Mouse (Mus musculus) heart, postnatal 36 days (tissue): Measurements from ENCODE around the gene Trnp1. TPM values are rescaled to one million over a fixed set of nuclear protein-coding genes. Genes with fewer than 3 reads are reported as not detected.

Source experiments
- DNase-seq, 2 experiments: peaks; one replicate each; pipeline ENCODE4 v3.0.0; 2021 to 2022
- intact Hi-C: fragments of 180-260 bp; cut with DNase I; formaldehyde crosslinking; loops from one replicate; pipeline ENCODE4 v1.15.1; 2025
- total RNA-seq, 2 experiments: library from RNA; stranded (reverse); gene quantifications; 2 replicates each; pipeline ENCODE4 v1.2.3; 2021

Trnp1 gene
- total RNA-seq, 2 experiments from 2014 or later = 1.7 to 2.0 TPM

DNA sequence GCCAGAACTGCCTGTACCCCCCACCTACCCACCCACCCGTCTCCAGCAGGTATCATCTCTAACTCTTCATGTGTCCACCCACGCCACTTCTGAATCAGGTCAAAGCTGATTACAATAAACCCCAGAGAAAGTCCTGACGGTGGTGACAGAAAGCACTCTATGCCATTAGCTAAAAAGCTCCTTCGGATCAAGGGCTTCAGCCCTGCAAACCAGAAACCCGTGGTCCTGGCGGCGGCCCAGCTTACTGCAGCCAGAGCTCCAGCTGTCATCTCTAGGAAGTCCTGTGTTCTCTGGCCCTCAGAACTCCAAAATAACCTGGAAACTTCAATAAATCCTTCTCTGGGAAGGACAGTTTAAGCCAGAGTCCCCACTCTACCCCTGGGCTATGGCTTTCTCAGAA lies 2.6 kb downstream of the Trnp1 start:
- no peak for DNase-seq
- intact Hi-C loops = no loop called here

DNA sequence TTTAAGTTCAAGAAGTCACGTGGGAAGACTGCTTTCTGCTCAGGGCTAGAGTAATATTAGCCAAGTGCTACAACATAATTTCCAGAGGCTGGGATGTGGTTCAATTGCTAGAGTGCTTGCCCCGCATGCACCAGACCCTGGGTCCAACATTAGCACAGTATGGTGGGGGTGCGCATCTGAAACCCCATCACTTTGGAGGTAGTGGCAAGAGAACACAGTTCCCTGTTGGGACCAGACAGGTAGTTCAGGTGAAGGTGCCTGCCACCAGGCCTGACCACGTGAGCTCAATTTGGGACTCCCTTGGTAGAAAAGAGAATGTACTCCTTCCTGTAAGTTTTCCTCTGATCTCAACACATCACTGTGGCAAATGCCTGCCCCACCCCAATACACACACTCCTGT lies 3.5 kb downstream of the Trnp1 start:
- no peak for DNase-seq
- intact Hi-C loops = loop anchor here (1.0 kb wide), 1 partner anchor 16 kb away; no protein-coding TSS in a partner anchor

DNA sequence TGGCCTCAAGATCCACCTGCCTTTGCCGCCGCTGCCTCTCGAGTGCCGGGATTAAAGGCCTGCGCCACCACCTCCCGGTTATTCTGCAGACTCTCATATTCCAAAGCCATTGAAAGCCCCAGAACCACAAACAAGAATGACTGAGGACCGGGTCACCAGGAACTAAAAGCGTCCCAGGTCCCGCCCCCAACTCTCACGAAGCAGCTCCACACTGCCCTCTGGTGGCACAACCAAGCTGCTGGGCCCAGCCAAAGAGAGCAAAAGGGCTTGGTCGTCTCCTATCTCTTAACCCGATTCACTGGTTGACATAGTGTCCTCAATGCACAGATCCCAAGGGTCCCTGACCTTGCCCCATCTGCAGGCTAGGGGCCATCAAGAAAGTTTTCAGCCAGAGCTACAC lies 3.9 kb downstream of the Trnp1 start:
- DNase-seq = peak; percentile 92 to 97
- intact Hi-C loops = loop anchor here (1.0 kb wide), 1 partner anchor 15 kb away; no protein-coding TSS in a partner anchor

DNA sequence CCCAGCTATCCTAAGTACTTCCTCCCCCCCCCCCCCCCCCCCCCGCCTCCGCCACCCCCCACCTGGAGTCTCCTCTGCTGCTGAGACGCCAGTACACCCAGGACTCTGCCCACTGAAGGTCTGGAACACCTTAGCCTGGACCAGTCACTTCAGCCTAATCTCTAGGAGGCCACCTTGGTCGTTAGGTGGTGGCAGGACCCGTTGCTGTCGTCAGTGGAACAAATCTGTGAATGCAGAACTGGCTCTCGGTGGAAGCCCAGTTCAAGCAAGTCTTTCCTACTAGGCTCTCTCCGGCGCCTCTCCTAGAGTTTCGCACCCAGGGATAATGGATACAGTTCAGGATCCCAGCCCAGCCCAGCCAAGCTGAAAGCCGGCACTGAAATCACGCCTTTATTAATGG lies 4.5 kb downstream of the Trnp1 start:
- intact Hi-C loops = loop anchor here (1.0 to 2.0 kb wide), 2 partner anchors 15 to 27 kb away; no protein-coding TSS in a partner anchor
- DNase-seq = peak; percentile 40 to 58

DNA sequence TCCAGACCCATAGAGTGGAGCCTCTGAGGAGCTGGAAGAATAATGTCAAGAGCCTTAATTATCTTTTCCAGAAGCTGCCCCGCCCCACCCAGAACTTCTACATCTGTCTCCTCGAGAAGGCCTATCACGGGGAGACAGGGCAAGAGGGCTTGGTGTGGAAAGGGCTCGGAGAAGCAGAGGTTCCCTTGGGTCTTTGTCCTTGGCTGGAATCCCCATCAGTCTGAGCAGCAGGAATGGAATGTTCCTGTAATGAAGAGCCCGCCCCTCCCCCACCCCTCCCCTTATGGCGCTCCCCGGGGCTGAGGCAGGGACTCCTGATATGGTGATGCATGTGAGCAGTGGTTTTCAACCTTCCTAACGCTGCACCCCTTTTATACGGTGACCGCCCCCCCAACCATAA lies 6.5 kb downstream of the Trnp1 start:
- intact Hi-C loops = loop anchor here (2.0 kb wide), 1 partner anchor 25 kb away; no protein-coding TSS in a partner anchor

DNA sequence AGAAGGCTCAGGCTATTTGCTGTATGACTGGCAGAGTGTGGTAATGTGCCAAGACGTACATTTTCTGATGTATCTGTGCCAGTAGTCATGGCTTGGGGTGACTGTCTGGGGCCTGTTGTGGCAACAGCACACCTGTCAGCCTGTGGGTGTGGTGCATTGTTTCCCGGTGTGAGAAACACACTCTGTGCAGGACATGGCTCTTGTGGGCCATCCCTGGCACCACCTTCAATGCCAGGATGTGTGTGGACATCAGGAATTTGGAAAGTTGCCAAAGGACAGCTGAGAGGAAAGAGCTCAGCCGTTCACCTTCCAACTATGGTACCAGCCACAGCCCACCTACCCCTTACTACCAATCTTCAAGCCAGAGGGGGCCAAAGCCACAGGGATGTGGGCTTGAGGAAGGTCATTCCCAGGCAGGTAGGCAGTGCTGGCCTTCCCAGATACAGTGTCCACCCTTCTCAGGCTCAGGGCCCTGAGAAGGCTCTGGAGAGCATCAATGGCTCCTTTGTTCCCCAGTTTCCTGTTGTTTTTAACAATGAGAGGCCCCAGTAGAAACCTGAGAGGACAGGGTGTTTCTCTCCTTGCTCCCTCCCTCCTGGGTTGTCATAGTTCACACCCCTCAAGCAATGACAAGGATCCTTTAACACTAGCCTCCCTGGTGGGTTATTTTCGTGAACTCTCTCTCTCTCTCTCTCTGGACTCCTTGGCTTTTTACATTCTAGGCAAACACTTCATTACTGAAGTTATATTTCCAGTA lies 8.7 kb downstream of the Trnp1 start:
- intact Hi-C loops = no loop called here
- no peak for DNase-seq

More for the DNA sequence above, 6.5 kb downstream of the Trnp1 start:
- DNase-seq = peak; percentile 51 to 68

DNA sequence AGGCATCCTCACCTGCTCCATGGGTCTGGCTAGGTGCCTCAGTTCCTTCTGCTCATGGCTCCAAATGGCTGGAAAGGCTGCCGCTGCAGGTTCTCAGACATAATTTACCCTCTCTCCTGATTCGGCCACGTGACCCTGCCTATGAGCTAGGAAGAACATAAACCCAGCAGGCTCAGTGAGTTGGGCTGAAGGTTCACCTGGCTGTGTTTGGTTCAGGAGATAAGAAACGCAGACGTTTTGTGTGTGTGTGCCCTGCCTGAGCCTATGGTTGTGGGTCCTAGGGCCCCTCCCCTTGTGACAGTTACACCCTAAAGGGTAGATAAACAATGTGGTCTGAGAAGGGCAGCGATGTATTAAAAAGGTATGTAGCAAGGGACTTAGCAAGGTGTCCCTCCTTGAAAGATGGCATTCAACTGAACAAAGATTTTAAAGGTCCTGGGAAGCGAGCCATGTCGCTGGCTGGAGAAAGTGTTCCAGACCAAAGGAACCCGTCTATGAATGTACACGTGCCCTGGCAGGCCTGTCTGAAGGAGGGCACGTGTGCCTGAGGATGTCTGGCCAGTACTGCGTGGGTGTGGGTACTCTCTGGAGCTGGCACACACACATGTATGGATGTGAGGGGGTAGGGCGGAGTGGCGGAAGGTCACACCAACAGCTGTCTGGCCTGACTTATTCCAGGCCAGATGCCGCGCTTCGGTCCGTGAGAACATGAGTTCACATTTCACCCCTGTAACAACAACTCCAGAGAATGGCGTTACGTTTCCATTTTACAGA lies 9.5 kb downstream of the Trnp1 start:
- no peak for DNase-seq
- intact Hi-C loops = no loop called here

DNA sequence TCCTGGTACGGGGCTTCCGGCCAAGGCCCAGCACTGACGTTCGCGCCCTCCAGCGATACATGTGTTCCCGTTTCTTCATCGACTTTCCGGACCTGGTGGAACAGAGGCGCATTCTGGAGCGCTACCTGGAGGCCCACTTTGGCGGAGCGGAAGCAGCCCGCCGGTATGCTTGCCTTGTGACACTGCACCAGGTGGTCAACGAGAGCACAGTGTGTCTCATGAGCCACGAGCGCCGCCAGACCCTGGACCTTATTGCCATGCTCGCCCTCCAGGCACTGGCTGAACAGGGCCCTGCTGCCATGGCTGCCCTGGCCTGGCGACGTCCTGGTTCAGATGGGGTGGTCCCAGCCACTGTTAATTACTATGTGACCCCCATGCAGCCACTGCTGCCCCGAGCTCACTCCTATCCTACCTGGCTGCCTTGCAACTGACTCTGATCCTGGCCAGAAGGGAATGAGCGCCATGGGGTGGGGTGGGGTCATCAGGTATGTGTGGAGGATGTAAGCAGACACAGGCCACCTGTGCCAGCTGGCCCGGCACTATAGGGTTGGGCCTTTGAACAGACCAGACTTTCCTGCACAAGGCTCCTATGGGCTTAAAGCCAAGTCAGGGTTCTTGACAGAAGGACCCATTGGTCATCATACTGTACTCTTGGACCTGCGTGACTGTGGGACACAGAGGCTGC lies 11.5 kb downstream of the Trnp1 start:
- DNase-seq = no peak
- intact Hi-C loops = no loop called here

DNA sequence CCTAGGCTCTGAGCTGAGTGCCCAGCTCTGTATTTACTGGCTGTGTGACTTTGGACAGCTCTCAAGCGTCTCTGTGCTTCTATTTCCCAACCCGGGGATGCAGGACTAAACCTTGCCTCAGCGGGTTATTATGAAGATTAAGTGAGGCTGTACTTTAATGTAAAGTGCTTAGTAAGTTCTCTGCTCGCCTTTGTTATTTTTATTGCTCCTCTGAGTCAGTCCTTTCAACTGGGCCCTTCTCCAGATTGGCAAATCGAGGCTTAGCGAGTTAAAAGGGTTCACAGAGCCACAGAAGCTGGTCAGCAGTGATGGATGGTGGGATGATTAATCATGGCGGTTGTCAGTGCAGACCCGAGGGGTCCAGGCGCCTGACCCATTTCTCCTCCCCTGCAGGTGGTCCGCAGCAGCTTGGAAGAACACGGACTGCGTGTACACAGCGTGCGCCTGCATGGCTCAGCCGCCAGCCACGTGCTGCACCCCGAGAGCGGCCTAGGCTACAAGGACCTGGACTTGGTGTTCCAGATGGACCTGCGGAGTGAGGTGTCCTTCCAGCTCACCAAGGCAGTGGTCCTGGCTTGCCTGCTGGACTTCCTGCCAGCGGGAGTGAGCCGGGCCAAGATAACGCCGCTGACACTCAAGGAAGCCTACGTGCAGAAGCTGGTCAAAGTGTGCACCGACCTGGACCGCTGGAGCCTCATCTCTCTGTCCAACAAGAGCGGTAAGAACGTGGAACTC lies 12.5 kb downstream of the Trnp1 start:
- no peak for DNase-seq
- intact Hi-C loops = no loop called here

DNA sequence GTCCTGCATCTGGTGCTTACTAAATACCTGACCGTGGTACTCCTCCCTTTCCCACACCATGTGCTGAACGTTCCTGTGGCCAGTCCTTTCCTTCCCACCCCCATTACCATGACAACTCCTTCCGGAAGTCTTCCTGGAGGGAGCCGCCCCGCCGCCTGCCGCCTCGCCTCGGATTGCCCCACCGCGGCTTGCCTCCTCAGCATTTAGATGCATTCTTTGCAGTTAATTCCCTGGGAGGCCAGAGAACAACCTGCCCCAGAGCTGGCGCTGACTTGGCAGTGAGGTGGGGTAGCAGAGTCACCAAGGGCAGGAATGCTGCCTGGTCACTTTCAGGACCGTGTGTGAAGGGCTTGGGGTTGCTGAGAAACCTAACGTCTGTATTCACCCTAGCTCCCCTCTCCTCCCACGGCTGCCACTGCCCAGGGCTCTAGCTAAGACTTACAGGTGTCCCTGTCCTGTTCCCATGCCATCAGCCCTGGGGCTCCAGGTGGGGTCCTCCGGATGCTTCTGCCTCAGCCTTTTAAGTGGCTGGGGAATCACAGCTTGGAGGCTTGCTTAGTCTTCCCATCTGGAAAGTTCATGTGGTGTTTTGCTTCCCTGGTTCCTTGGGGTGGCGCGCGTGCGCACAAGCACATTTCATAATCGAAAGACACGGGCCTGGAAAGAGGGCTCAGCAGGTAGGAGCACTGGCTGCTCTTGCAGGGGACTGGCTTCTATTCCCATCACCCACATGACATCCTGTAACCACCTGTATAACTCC lies 13.9 kb downstream of the Trnp1 start:
- DNase-seq = peak; percentile 40 to 52
- intact Hi-C loops = no loop called here

DNA sequence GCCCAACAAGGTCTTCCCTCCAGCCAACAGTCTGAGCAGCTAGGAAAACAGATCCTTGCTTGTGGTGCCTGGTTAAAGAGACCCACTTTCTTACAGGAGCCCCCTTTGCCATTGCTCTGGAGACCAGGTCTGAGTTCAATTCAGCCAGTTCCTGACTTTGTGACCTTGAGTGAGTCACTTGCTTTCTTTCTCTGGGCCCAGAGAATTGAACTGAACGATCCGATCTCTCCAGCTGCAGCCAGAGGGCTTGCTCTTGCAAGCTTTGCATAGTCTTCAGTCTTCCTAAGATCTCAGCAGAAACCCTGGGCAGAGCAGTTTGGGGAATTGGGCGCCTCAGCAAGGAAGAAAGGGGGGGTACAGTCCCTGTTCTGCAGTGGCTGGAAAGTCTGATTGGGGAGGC lies 15.9 kb downstream of the Trnp1 start:
- intact Hi-C loops = no loop called here
- no peak for DNase-seq

DNA sequence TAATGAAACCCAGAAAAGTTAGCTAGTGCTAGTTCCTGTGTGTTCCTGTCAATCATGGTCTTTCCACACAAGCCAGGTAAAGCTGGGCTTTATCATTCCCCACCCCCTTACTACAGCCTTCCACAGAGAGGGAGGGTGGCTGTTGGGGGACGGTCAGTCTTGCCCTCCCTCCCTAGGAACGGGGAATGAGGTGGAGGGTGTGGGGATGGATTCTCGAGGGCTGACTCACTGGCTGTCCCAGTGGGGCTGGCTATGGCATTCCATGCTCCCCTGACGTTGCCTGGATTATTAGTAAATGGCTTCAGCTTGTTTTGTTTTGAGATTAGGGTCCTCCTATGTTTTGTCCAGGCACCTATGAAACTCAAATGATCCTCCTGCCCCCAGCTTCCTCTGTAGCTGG lies 16.9 kb downstream of the Trnp1 start:
- intact Hi-C loops = no loop called here
- no peak for DNase-seq

DNA sequence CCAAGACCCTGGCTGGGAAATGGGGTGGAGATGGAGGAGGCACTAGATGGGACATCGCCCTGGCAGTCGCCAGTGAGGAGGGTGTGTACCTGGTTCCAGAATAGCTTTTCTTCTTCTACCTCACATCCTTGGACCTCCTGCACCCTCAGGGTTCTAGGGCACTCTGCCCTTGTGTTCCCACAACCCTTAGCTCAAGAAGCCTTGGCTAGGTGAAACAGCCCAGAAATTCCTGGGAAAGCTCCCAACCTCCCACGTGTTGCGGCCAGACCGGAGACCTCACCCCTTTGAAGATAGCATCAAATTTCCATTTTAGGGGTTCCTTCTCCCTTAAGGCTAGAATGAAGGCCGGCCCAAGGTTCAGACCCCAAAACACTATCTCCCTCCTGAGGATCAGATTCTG lies 17.6 kb downstream of the Trnp1 start:
- intact Hi-C loops = no loop called here
- DNase-seq = no peak

DNA sequence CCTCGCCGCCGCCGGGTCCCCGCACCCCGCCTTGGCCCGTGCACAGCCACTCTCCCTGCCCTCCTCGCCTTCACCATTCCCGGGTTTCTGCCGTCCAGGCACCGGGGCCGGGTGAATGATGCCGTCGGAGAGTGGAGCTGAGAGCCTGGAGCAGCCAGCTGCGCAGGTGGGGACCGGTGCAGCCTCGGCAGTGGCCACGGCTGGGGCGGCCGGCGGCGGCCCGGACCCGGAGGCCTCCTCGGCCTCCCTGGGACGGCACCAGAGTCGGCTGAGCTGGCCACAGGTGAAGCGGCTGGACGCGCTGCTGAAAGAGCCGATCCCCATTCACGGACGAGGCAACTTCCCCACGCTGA lies 18.2 kb downstream of the Trnp1 start:
- intact Hi-C loops = no loop called here
- no peak for DNase-seq

DNA sequence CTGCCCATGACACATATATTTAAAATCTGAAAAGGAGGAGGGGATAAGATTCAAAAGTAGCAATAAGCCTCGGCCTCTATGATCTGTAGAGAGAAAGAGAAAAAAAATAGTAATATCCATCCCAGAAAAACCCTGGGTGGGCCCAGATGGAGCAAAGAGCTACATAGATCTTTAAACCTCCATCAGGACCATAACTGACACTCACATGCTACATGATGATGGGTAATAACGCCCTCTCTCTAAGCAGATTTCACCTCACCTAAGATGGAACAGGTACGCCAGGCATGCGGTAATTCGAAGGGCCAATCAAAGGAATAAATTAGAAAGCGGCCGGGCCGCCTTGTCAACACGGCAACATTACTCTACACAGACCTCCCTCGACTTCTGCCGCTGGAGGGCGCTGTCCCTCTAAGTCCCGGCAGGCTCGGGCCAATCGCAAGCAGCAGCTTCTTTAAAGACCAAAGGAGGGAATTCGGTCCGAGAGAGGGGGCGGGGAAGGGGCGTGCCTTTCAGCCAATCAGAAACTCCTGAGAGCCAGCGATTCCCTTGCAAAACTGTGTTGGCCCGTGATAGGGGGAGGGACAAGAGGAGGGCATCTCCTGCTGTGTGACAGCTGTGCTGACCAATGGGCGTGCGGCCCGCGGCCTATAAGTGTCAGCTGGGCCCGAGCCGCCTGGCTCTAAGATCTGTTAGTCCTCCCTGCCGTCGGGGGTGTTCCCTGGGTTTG lies 18.7 kb downstream of the Trnp1 start, which contains the start of gene Tent5b:
Gene Tent5b (plus strand): TSS at position 675 of the 727 bp plus-strand sequence.
- DNase-seq = peak; percentile 97
- intact Hi-C loops = loop anchor here (1.0 kb wide), 1 partner anchor 15 kb away; no protein-coding TSS in a partner anchor

DNA sequence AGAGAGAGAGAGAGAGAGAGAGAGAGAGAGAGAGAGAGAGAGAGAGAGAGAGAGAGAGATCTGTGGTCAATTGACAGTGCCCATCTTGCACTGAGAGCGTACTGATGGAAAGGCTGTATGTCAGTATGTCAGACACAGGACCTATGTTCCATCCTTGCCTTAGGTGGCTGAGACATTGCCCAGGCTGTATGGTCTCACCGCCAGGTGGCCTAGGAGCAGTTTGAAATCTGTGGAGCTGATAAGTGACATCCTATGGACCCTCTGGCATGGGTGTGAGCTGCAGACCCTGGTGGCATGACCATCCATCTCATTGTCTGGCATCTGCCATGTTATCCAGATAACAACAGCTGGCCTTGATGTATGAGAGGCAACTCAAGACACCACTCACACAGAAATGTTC lies 24.5 kb downstream of the Trnp1 start:
- no peak for DNase-seq
- intact Hi-C loops = loop anchor here (5.0 kb wide), 1 partner anchor 33 kb away; no protein-coding TSS in a partner anchor

DNA sequence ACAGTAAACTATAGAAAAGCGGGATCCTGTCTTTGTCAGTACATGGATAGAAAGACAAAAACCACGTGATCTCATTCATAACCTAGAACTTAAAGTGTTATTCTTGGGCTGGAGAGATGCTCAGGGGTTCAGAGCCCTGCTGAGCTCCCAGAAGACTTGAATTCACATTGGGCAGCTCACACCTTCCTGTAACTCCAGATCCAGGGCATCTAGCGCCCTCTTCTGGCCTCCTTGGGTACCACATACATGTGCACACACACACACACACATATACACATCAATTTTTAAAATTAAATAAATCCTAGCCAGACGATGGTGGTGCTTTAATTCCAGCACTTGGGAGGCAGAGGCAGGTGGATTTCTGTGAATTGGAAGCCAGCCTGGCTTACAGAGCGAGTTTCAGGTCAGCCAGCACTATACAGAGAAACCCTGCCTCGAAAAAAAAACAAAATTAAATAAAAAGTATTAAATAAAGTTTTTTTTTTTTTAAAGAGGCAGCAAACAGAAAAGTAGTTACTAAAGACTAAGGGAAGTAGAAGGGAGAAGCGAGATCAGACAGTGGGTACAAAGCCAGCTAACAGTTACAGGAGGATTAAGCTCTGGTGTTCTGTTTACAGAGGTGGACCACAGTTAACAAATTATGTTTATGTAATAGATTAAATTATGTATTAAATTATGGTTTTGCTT lies 27.1 kb downstream of the Trnp1 start:
- intact Hi-C loops = loop anchor here (5.0 kb wide), 1 partner anchor 36 kb away; no protein-coding TSS in a partner anchor
- DNase-seq = no peak

DNA sequence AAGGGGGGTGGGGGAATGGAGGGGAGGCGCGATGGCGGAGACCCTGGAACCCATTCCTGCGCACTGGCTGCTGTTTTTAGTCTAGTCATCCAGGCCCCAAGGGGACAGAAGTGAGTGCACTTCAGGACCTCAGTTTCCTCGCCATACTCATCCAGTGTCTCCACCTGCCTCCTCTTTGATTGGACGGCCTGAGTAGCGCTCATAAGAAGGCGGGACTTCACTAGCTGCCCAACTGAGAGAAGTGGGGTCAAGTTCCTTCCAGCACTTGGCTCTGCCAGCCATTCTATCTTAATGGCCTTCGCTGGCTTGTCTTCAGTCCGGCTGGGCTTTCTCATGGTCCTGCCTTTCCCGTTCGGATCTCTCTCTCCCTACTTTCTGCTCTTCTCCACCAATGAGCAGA lies 29.2 kb downstream of the Trnp1 start:
- intact Hi-C loops = no loop called here
- DNase-seq = no peak
